Mouse (Mus musculus) liver, postnatal 0 days (tissue): Measurements from ENCODE around the gene Itpr2.

ENCODE experiments used
- CTCF ChIP-seq: sonication (generic); IDR thresholded peaks from 2 replicates; pipeline ENCODE4 v1.5.1; 2016; ENCODE audit warnings: antibody characterized with exemption, low read depth
- EP300 ChIP-seq: IDR thresholded peaks from 2 replicates; pipeline ENCODE4 v1.6.1; 2016; ENCODE audit warnings: antibody characterized with exemption, low read depth, mild to moderate bottlenecking

GRCm38 (mm10) chr6:146291036-146291435 is 211.0 kb downstream of the Itpr2 start:
- TF ChIP-seq EP300, result no peak
- TF ChIP-seq CTCF, result no peak
